ENCODE assay signal across 8 mouse cellular contexts in the genomic region with DNA sequence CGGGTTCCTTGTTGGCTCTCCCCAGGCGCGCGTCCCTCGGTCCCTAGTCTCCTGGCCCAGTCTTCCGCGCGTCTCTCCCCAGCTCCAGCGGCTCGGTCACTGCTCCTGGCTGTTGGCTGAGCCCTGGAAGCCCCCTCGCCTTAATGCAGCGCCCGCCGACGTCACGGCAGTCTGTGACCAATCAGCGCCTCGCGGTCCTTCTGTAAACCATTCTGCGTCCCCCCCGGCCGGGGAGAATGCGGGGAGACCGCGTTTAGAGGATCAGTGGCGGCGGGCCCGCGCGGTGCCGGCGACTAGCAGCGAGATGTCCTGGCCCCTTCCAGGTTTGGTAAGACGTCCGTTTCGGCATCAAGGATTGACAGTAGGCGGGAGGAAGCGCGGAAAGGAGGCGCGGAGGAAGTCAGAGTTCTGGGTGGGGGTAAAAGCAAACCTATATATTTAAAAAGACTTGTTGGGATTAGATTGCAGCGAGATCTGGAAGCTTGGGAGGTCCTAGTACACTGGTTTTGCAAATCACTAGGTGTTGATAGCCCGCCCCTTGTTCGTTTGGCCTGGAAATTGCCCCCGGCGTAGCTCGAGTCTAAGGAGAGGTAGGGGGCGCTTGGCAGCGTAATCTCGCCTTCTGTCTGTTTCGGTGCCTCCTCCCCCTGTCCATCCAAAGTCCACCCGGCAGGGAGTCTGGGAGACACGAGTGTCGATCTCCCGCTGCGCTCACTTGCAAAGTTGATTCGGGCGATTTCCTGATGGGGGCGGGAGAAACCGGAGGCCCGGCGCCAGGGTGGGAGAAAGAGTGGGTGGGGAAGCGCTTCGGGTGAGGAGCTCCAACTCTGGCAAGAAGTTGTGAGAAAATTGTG. TPM values are rescaled to one million over a fixed set of nuclear protein-coding genes. Genes with fewer than 3 reads are reported as not detected.
DNase-seq lines count a peak whose midpoint lies in the region; ATAC-seq lines count a peak whose summit lies in the region.

A gene (minus strand): TSS at position 115 of the 854 bp plus-strand sequence.

- no peaks in the 10 kb centered on the region for H3K9me3 ChIP-seq in limb, embryonic 11.5 days (ENCODE audit: control insufficient read depth, low read length)

- peaks cover 9% of the 10 kb centered on the region for H3K4me1 ChIP-seq in limb, embryonic 11.5 days (ENCODE audit: control insufficient read depth, insufficient read depth, low read length)

- H3K27ac ChIP-seq in limb, embryonic 11.5 days (replicated peaks; ENCODE audit: low read depth, low read length): no peak within 1 kb of the TSS

- intact Hi-C loops in heart, postnatal 10 days (cut with DNase I): no loop called here

- WGBS in limb, embryonic 11.5 days: under 1% methylated on average over 64 of the region's 64 CpGs

- DNase-seq in right cerebral cortex, postnatal 4 days: peak; percentile 25
- no peak for DNase-seq in right cerebral cortex, postnatal 36 days (ENCODE audit: low spot score in 2 of 2)
- DNase-seq in cerebellum, postnatal 25 days: peak; percentile 96
- peak; percentile 28 to 35 for DNase-seq in heart, postnatal 10 days
- peak; percentile 87 for DNase-seq in limb, embryonic 11.5 days (ENCODE audit: low spot score)
- peak; percentile 87 for DNase-seq in retina, postnatal 1 day
- DNase-seq in frontal cortex, postnatal 36 days (ENCODE audit: low spot score in 2 of 2): no peak
- DNase-seq in lung, adult 18-20 months: no peak

- peak within 1 kb of the TSS; percentile 41 for H3K4me3 ChIP-seq in limb, embryonic 11.5 days (ENCODE audit: low read depth, low read length)

- no peaks in the 10 kb centered on the region for H3K36me3 ChIP-seq in limb, embryonic 11.5 days (ENCODE audit: control insufficient read depth, insufficient read depth, low read length)

- H3K4me2 ChIP-seq in limb, embryonic 11.5 days (ENCODE audit: low read depth, severe bottlenecking): peak within 1 kb of the TSS; percentile 87

- H3K27me3 ChIP-seq in limb, embryonic 11.5 days (ENCODE audit: control insufficient read depth, insufficient read depth, low read length): peaks cover 91% of the 10 kb centered on the region

- peak; percentile 74; the same call in 1 of the 2 replicates for ATAC-seq in limb, embryonic 11.5 days (ENCODE audit: insufficient number of reproducible peaks, low FRiP score, low TSS enrichment, low read depth)

- peak within 1 kb of the TSS; percentile 28; the same call in 1 of the 2 replicates for H3K9ac ChIP-seq in limb, embryonic 11.5 days (ENCODE audit: low read length)

RNA-seq across cellular contexts. Expression of the gene that starts here (rescaled TPM):
- total RNA-seq in heart, postnatal 10 days (2021): not detected
- 0.36 and 0.60 TPM in 2 replicates for polyA plus RNA-seq in limb, embryonic 11.5 days (2014; fragmentation: Nextera tagmentation; extraction: Ambion mirVana)

Comparison
In these comparisons a context has a peak if more than half of its experiments do, and no peak if none do; other contexts are left out.
1. DNase-seq: peak in right cerebral cortex, postnatal 4 days (single experiment), cerebellum, postnatal 25 days (2 of 2) and retina, postnatal 1 day (single experiment); none in right cerebral cortex, postnatal 36 days (0 of 2), frontal cortex, postnatal 36 days (0 of 2) and lung, adult 18-20 months (0 of 2).
2. Peak in DNase-seq in heart, postnatal 10 days; RNA of the gene not detected or under 1 TPM.
3. Peak in DNase-seq, ATAC-seq, H3K4me3 ChIP-seq, H3K9ac ChIP-seq and H3K4me2 ChIP-seq in limb, embryonic 11.5 days; RNA of the gene not detected or under 1 TPM.